ENCODE assay signal across 23 mouse cellular contexts in the genomic region with DNA sequence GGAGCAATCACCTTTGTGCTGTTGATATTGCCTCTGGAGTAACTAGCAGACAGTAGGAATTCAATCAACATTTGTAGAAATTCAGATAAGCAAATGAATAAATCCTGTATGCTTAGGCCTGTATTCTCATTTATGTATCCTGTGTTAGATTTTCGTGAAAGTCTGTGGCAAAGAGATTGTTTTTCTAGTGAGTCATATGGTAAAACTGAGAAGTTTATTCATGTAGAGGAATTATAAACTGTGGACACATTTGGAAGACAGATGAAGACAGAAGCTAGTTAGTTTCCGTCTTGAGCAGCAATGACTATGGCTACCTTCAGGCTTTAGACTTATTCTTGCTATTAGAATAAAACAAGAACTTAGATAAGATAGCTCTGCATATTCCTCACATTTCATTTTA.
DNase-seq lines count a peak whose midpoint lies in the region; TF ChIP-seq lines count a peak whose summit lies in the region.
"Had no signal": no experiment of that assay in that cellular context is flagged by ENCODE, and none has a peak within 500 bp of the region (broad histone marks: within the 10 kb centered on the region; RNA-seq: fewer than 3 reads in every experiment).

No protein-coding gene starts in this region.

- intact Hi-C loops in heart, postnatal 36 days (cut with DNase I), result no loop called here

- H3K4me1 ChIP-seq in embryonic fibroblast, embryonic 13.5 days (ENCODE audit: control insufficient read depth, insufficient read depth, low read length), result peaks cover 31% of the 10 kb centered on the region

- peak; percentile 37 for DNase-seq in 3134 (ENCODE audit: extremely low read depth, insufficient read length, low spot score)
- peak; percentile 51 for DNase-seq in NIH3T3 (ENCODE audit: low read depth)
- DNase-seq in heart, adult 18-20 months, result no peak
- no peak for DNase-seq in heart, postnatal 36 days
- no peak for DNase-seq in heart, adult 9 months (ENCODE audit: low spot score in 2 of 2)
- DNase-seq: adrenal gland, adult 8-10 months; adrenal gland, postnatal 25 days; cerebellum, adult 11-12 months; cerebellum, adult 8-10 months; cerebellum, postnatal 10 days; cerebellum, postnatal 36 days; embryo, embryonic 11 days; gastrocnemius, postnatal 36 days; heart, postnatal 10 days; heart, postnatal 4 days; kidney, adult 2 months had no signal

- TF ChIP-seq POLR2A in embryonic fibroblast, embryonic 13.5 days (IDR thresholded peaks at IDR 0.05; ENCODE audit: low read depth, low read length), result no peak

- H3K4me3 ChIP-seq in embryonic fibroblast, embryonic 13.5 days (ENCODE audit: insufficient read depth, low read length), result no peak overlapping the region
- H3K4me3 ChIP-seq: embryonic facial prominence, embryonic 10.5 days; embryonic facial prominence, embryonic 13.5 days; forebrain, embryonic 15.5 days; heart, embryonic 12.5 days; heart, embryonic 15.5 days had no signal

- H3K27ac ChIP-seq in embryonic fibroblast, embryonic 13.5 days (ENCODE audit: insufficient read depth, low read length), result peak overlapping the region; percentile 74
- H3K27ac ChIP-seq: embryonic facial prominence, embryonic 10.5 days; embryonic facial prominence, embryonic 13.5 days; forebrain, embryonic 15.5 days; heart, embryonic 15.5 days; hindbrain, embryonic 14.5 days had no signal

- TF ChIP-seq CTCF in embryonic fibroblast, embryonic 13.5 days (IDR thresholded peaks at IDR 0.05; ENCODE audit: borderline replicate concordance, insufficient read depth, low read length), result no peak

Comparison
In these comparisons a context has a peak if more than half of its experiments do, and no peak if none do; other contexts are left out.
1. DNase-seq: peak in 3134 (single experiment) and NIH3T3 (single experiment); none in heart, adult 18-20 months (0 of 2), heart, postnatal 36 days (0 of 2) and heart, adult 9 months (0 of 2).